Mouse (Mus musculus) lung, embryonic 14.5 days (tissue): ENCODE results near the gene Daam2. TPM values are rescaled to one million over a fixed set of nuclear protein-coding genes. Genes with fewer than 3 reads are reported as not detected.

Experiments used
- ATAC-seq: fragments of 200-750 bp; cut with Nextera tagmentation; 2 replicates; pipeline ENCODE4 v1.8.0; 2017; ENCODE audit warnings: mild to moderate bottlenecking, moderate TSS enrichment, moderate library complexity; ENCODE audit not compliant: insufficient read depth
- DNase-seq: peaks from one replicate; pipeline ENCODE4 v3.0.0-alpha.2; 2015
- H3K27ac ChIP-seq: fragments of 300-500 bp; sonication (generic); 2 replicates; pipeline ENCODE4 v1.5.1; 2014; ENCODE audit warnings: low read depth, mild to moderate bottlenecking, moderate library complexity
- H3K27me3 ChIP-seq: fragments of 300-500 bp; sonication (generic); 2 replicates; pipeline ENCODE4 v1.6.1; 2014; ENCODE audit warnings: low read length, control low read depth; ENCODE audit not compliant: insufficient read depth
- H3K36me3 ChIP-seq: fragments of 300-500 bp; sonication (generic); 2 replicates; pipeline ENCODE4 v1.6.1; 2014; ENCODE audit warnings: control low read depth; ENCODE audit not compliant: insufficient read depth
- H3K4me1 ChIP-seq: fragments of 300-500 bp; sonication (generic); 2 replicates; pipeline ENCODE4 v1.6.1; 2014; ENCODE audit warnings: antibody characterized with exemption, control low read depth; ENCODE audit not compliant: insufficient read depth
- H3K4me2 ChIP-seq: fragments of 300-500 bp; sonication (generic); 2 replicates; pipeline ENCODE4 v1.6.1; 2014; ENCODE audit warnings: mild to moderate bottlenecking
- H3K4me3 ChIP-seq: fragments of 300-500 bp; sonication (generic); 2 replicates; pipeline ENCODE4 v1.5.1; 2014; ENCODE audit warnings: low read depth, low read length
- H3K9ac ChIP-seq: fragments of 300-500 bp; sonication (generic); 2 replicates; pipeline ENCODE4 v1.6.1; 2014
- H3K9me3 ChIP-seq: fragments of 300-500 bp; sonication (generic); 2 replicates; pipeline ENCODE4 v1.6.1; 2016; ENCODE audit warnings: low read depth, low read length, control low read depth
- CTCF ChIP-seq: IDR thresholded peaks from 2 replicates; pipeline ENCODE4 v1.5.1; 2016; ENCODE audit warnings: antibody characterized with exemption, low read depth
- WGBS: fragments of 180-500 bp; shearing (Covaris S2); extraction: QIAGEN DNeasy Blood & Tissue Kit; methylation state at CpG from one replicate; pipeline ENCODE4 v1.1.7; 2014; 5-methylcytosine and 5-hydroxymethylcytosine counted together
- polyA plus RNA-seq: library from polyadenylated mRNA; unstranded; fragments of >200 nt; fragmentation: Nextera tagmentation; extraction: Ambion mirVana; gene quantifications from 2 replicates; pipeline ENCODE4 v1.2.1, GENCODE M21; 2014

The Daam2 gene
- polyA plus RNA-seq, 1 experiment from 2014 or later: 18.1 TPM

DNA sequence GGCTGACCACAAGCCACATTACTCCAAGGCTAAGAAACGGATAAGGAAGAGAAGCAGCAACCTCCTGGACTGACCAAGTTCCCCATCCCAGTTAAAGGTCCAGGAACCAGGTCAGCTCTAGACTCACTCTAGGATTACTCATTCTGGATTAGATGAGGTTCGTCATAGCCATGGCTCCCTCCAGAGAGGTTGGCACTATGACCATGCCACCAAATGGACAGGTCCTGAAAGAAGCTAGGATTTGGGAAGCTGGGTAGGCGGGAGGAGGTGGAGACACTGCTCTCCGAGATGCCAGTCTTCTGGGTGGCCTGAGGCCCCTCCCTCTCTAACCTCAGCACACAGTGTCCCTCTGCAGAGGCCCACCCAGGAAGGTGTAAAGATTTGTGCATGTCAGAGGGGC, 38.2 kb downstream of the Daam2 start:
- Histone ChIP-seq H3K36me3 (peaks cover 7% of the 10 kb centered on the region; the same call in 1 of the 2 replicates), H3K27me3 (no peaks in the 10 kb centered on the region), H3K4me3 (no peak overlapping the region), H3K9me3 (no peaks in the 10 kb centered on the region), H3K4me2 (no peak overlapping the region), H3K27ac (no peak overlapping the region), H3K9ac (no peak overlapping the region), H3K4me1 (peaks cover 4% of the 10 kb centered on the region; the same call in 1 of the 2 replicates)
- no peak for TF ChIP-seq CTCF
- ATAC-seq: no peak
- DNase-seq: no peak
- WGBS: 82% methylated on average over 4 of the region's 4 CpGs

DNA sequence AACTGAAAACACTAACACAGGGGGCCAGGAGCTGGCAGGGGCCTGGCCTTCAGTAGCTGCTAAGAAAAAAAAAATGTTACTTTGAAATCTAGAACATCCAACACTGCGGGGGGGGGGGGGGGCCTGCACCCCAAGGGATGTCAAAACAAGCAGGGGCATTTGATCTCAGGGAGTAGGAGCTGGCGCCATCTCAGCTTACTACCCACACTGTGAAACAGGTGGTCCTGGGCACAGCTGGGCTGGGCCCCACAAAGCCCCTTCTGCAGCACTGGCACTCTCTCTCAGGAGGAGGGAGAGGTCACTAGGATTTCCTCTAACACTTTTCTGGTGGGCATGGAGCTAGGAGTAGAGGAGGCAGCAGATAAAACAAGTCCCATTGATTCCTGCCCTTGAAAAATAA, 39.6 kb downstream of the Daam2 start:
- Histone ChIP-seq H3K9ac (no peak overlapping the region), H3K36me3 (peaks cover 7% of the 10 kb centered on the region; the same call in 1 of the 2 replicates), H3K9me3 (no peaks in the 10 kb centered on the region), H3K27me3 (no peaks in the 10 kb centered on the region), H3K4me1 (peaks cover 4% of the 10 kb centered on the region; the same call in 1 of the 2 replicates), H3K27ac (no peak overlapping the region), H3K4me2 (no peak overlapping the region), H3K4me3 (no peak overlapping the region)
- 46% methylated on average over 2 of the region's 2 CpGs for WGBS
- ATAC-seq (no peak), DNase-seq (no peak)
- TF ChIP-seq CTCF: no peak

DNA sequence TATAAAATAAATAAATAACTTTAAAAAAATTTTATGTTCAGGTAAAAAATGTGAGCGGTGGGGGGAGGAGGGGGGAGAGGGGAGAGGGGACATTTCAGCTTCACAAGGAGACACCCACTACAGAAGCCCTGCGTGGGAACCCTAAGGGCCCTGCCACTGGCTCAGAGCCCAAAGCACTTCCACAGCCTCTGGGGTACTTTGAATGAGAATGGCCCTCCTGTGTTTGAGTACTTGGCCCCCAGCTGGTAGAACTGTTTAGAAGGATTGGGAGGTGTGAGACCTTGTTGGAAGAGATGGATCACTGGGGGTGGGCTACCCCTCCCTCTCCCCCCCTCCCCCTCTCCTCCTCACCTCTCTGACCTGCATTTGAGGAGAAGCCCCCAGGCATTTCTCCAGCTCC, 41.7 kb downstream of the Daam2 start:
- peaks cover 10% of the 10 kb centered on the region; the same call in 1 of the 2 replicates for H3K36me3 ChIP-seq
- no peak for TF ChIP-seq CTCF
- no peaks in the 10 kb centered on the region for H3K27me3 ChIP-seq
- no peak for DNase-seq
- WGBS: 24% methylated on average over 2 of the region's 2 CpGs
- no peak overlapping the region for H3K27ac ChIP-seq
- H3K4me2 ChIP-seq: no peak overlapping the region
- H3K9ac ChIP-seq: no peak overlapping the region
- no peaks in the 10 kb centered on the region for H3K4me1 ChIP-seq
- H3K4me3 ChIP-seq: no peak overlapping the region
- ATAC-seq: no peak
- no peaks in the 10 kb centered on the region for H3K9me3 ChIP-seq

DNA sequence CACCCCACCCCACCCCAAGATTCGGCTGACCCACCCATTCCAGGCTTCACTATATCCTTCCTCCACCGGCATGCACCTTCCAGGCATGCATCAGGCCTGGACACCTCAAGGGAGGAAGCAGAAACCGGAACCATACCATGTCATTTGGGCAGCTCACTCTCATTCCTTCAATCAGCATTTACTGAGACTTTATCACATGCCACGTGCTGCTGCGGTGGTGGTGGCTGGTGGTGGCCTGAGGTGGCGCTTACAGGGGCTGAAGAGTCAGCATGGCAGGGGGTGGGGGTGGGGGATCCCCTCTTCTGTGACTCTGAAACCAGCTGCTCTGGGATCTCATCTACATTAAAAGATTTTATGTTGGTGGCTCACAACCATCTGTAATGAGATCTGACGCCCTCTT, 42.1 kb downstream of the Daam2 start:
- H3K4me3 ChIP-seq: no peak overlapping the region
- no peak overlapping the region for H3K4me2 ChIP-seq
- H3K4me1 ChIP-seq: no peaks in the 10 kb centered on the region
- H3K9ac ChIP-seq: no peak overlapping the region
- WGBS: 50% methylated on average over 7 of the region's 7 CpGs
- no peaks in the 10 kb centered on the region for H3K9me3 ChIP-seq
- no peak for DNase-seq
- H3K27ac ChIP-seq: no peak overlapping the region
- H3K36me3 ChIP-seq: peaks cover 10% of the 10 kb centered on the region; the same call in 1 of the 2 replicates
- no peak for TF ChIP-seq CTCF
- no peaks in the 10 kb centered on the region for H3K27me3 ChIP-seq
- no peak for ATAC-seq

DNA sequence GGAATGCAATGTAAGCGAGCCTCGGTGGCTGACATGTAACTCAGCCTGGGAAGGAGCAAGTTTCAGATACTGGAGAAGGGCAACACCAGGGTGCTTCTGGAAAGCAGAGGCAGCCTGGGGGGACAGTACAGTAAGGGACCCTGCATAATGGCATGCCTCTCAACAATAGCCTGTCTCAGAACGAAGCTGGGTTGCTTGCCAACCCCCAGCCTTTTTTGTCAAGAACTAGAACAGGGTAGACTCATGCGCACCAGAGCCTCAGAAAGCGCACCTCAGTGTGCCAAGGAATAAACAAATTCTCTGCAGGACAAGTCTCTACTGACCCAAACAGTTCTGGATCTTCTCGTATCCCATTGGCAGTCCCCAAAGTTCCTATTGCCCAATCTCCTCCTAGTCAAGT, 43.5 kb downstream of the Daam2 start:
- H3K36me3 ChIP-seq: peaks cover 10% of the 10 kb centered on the region; the same call in 1 of the 2 replicates
- H3K27me3 ChIP-seq: no peaks in the 10 kb centered on the region
- DNase-seq: no peak
- no peak overlapping the region for H3K4me2 ChIP-seq
- no peak for TF ChIP-seq CTCF
- ATAC-seq: no peak
- H3K9me3 ChIP-seq: no peaks in the 10 kb centered on the region
- H3K4me3 ChIP-seq: no peak overlapping the region
- no peak overlapping the region for H3K9ac ChIP-seq
- H3K27ac ChIP-seq: no peak overlapping the region; the same call in 1 of the 2 replicates
- 64% methylated on average over 6 of the region's 6 CpGs for WGBS
- H3K4me1 ChIP-seq: peaks cover 4% of the 10 kb centered on the region; the same call in 1 of the 2 replicates

DNA sequence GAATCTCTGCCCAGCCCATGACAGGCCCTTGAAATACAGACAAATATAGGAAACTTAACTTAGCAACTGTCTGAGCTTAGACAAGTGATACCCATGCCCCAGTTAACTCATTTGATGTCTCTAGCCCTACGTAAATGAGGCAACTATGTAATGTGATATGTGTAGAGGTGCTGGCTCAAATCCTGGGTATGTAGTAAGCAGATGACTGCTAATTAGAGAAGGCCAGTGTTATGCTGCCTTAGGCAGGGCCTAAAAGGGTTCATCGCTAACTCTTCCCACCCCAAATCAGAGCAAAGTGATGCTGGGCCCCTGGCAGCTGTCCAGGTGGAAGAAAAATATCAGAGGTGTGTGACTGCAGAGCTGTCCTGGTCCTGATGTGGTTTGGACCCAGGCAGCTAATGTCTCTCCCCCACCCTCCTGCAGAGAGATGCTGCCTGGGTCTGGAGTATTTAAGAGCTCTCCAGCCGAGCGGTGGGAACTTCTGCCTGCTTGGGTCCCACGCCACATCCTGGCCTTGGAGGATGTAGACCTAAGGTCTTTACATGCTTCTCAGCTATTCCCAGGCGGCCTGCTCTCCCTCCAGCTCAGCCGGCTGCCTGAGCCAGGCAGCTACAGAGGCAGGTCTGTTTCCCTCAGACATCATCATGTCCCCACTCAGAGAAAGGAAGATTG, 44.4 kb downstream of the Daam2 start:
- H3K4me1 ChIP-seq: peaks cover 4% of the 10 kb centered on the region; the same call in 1 of the 2 replicates
- ATAC-seq (no peak), DNase-seq (no peak)
- 67% methylated on average over 7 of the region's 7 CpGs for WGBS
- no peaks in the 10 kb centered on the region for H3K27me3 ChIP-seq
- TF ChIP-seq CTCF: no peak
- H3K36me3 ChIP-seq: peaks cover 10% of the 10 kb centered on the region; the same call in 1 of the 2 replicates
- H3K9ac ChIP-seq: no peak overlapping the region
- H3K27ac ChIP-seq: no peak overlapping the region
- H3K9me3 ChIP-seq: no peaks in the 10 kb centered on the region
- no peak overlapping the region for H3K4me2 ChIP-seq
- H3K4me3 ChIP-seq: no peak overlapping the region

DNA sequence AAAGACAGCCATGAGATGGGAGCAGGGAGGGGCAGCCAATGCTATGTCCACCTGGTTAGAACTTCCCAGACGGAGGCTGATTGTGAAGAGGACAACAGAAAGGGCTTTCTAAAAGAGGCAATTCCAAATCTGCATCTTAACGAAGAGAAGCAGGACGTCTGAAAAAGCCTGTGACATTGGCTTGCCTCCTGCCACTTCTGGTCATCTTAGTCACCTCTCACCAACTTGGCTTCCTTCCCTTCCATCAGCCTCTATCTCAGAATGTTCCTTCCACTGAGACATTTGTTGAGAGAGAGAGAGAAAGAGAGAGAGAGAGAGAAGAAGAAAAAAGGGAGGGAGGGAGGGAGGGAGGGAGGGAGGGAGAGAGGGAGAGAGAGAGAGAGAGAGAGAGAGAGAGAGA, 47.1 kb downstream of the Daam2 start:
- H3K4me2 ChIP-seq: no peak overlapping the region
- H3K4me1 ChIP-seq: peaks cover 4% of the 10 kb centered on the region; the same call in 1 of the 2 replicates
- H3K9ac ChIP-seq: no peak overlapping the region
- DNase-seq: peak; percentile 23
- no peaks in the 10 kb centered on the region for H3K27me3 ChIP-seq
- ATAC-seq: no peak
- H3K27ac ChIP-seq: no peak overlapping the region
- H3K4me3 ChIP-seq: no peak overlapping the region
- H3K9me3 ChIP-seq: no peaks in the 10 kb centered on the region
- 46% methylated on average over 3 of the region's 3 CpGs for WGBS
- 0 out of 2 replicates have a peak, but pooled peaks cover 4% of the 10 kb centered on the region for H3K36me3 ChIP-seq
- no peak for TF ChIP-seq CTCF
